Comparison of ENCODE assay signal across 22 mouse cellular contexts in genomic region chr16:20781101-20781630, GRCm38 (mm10). TPM values are rescaled to one million over a fixed set of nuclear protein-coding genes. Genes with fewer than 3 reads are reported as not detected.
"Had no signal": no experiment of that assay in that cellular context is flagged by ENCODE, and none has a peak within 500 bp of the region (broad histone marks: within the 10 kb centered on the region; RNA-seq: fewer than 3 reads in every experiment).

No protein-coding gene starts in this region.

- H3K9ac ChIP-seq: forebrain, postnatal 0 days; heart, embryonic 12.5 days; hindbrain, embryonic 13.5 days; hindbrain, embryonic 15.5 days; limb, embryonic 13.5 days; limb, embryonic 15.5 days; liver, embryonic 12.5 days; liver, embryonic 14.5 days had no signal

- H3K27me3 ChIP-seq: heart, embryonic 12.5 days; hindbrain, embryonic 13.5 days; hindbrain, embryonic 15.5 days; limb, embryonic 13.5 days; limb, embryonic 15.5 days; liver, embryonic 12.5 days had no signal

- ATAC-seq: forebrain, postnatal 0 days; hindbrain, postnatal 0 days; intestine, embryonic 16.5 days; liver, embryonic 12.5 days had no signal

- H3K4me3 ChIP-seq: heart, embryonic 10.5 days; heart, embryonic 12.5 days; hindbrain, embryonic 13.5 days; hindbrain, embryonic 15.5 days; limb, embryonic 13.5 days; limb, embryonic 15.5 days; liver, embryonic 12.5 days had no signal

- DNase-seq: forebrain, postnatal 0 days; gastrocnemius, postnatal 14 days; gastrocnemius, postnatal 36 days; heart, adult 18-20 months; heart, postnatal 10 days; heart, postnatal 36 days; kidney, postnatal 14 days; layer of hippocampus, adult 9-11 months; layer of hippocampus, postnatal 36 days; left cerebral cortex, postnatal 4 days; lung, adult 18-20 months had no signal

- H3K36me3 ChIP-seq: heart, embryonic 10.5 days; heart, embryonic 12.5 days; hindbrain, embryonic 13.5 days; hindbrain, embryonic 15.5 days; limb, embryonic 13.5 days; limb, embryonic 15.5 days; liver, embryonic 12.5 days had no signal

- H3K27ac ChIP-seq: heart, embryonic 10.5 days; hindbrain, embryonic 13.5 days; hindbrain, embryonic 15.5 days; hindbrain, postnatal 0 days; limb, embryonic 13.5 days; limb, embryonic 15.5 days; liver, embryonic 12.5 days; liver, embryonic 14.5 days had no signal

- H3K4me1 ChIP-seq: heart, embryonic 10.5 days; heart, embryonic 12.5 days; hindbrain, embryonic 13.5 days; hindbrain, embryonic 15.5 days; limb, embryonic 13.5 days; limb, embryonic 15.5 days; liver, embryonic 12.5 days had no signal

- H3K9me3 ChIP-seq: heart, embryonic 10.5 days; heart, embryonic 12.5 days; hindbrain, embryonic 13.5 days; hindbrain, embryonic 15.5 days; limb, embryonic 13.5 days; limb, embryonic 15.5 days; liver, embryonic 12.5 days had no signal

- H3K4me2 ChIP-seq: heart, embryonic 12.5 days; hindbrain, embryonic 13.5 days; hindbrain, embryonic 15.5 days; limb, embryonic 13.5 days; limb, embryonic 15.5 days; liver, embryonic 12.5 days had no signal

RNA-seq across cellular contexts. Expression of gene Thpo, which starts 46.9 kb away (rescaled TPM):
- total RNA-seq: heart, postnatal 10 days; hematopoietic stem cell, adult 5-6 weeks had no signal

RNA-seq across cellular contexts. Expression of gene Chrd, which starts 48.2 kb away (rescaled TPM):
- total RNA-seq: hematopoietic stem cell, adult 5-6 weeks had no signal
